Mouse (Mus musculus) CH12.LX (cell line): Measurements from ENCODE around the gene Prkag1.

Source experiments
- CTCF ChIP-seq, 2 experiments: IDR thresholded peaks in 1 of 2; conservative IDR thresholded peaks in 1 of 2; 2 replicates each; pipeline ENCODE4 v1.5.1; 2011 to 2012; ENCODE audit warnings: low read depth in 2 of 2, low read length in 2 of 2, improper control_type of control experiment in 1 of 2, inconsistent platforms in 1 of 2, mild to moderate bottlenecking in 1 of 2, moderate library complexity in 1 of 2
- GABPA ChIP-seq: IDR thresholded peaks from 2 replicates; pipeline ENCODE4 v1.6.1; 2012; ENCODE audit warnings: low read depth, low read length, improper control_type of control experiment, inconsistent platforms; ENCODE audit not compliant: insufficient replicate concordance
- JUND ChIP-seq: conservative IDR thresholded peaks from 2 replicates; pipeline ENCODE4 v1.6.1; 2011; ENCODE audit warnings: low read depth, low read length, improper control_type of control experiment
- MAX ChIP-seq: IDR thresholded peaks from 2 replicates; pipeline ENCODE4 v1.6.1; 2011; ENCODE audit warnings: low read length, improper control_type of control experiment
- POLR2A ChIP-seq: IDR thresholded peaks from 2 replicates; pipeline ENCODE4 v1.6.1; 2011; ENCODE audit warnings: low read depth, mild to moderate bottlenecking, improper control_type of control experiment, low read length
- RAD21 ChIP-seq: IDR thresholded peaks from 2 replicates; pipeline ENCODE4 v1.6.1; 2011; ENCODE audit warnings: low read depth, mild to moderate bottlenecking, low read length, improper control_type of control experiment, moderate library complexity
- SMC3 ChIP-seq: IDR thresholded peaks from 2 replicates; pipeline ENCODE4 v1.6.1; 2011; ENCODE audit warnings: low read depth, low read length, improper control_type of control experiment
- USF1 ChIP-seq: IDR thresholded peaks from 2 replicates; pipeline ENCODE4 v1.6.1; 2014; ENCODE audit warnings: low read depth, mild to moderate bottlenecking, inconsistent platforms, low read length, improper control_type of control experiment
- USF2 ChIP-seq: conservative IDR thresholded peaks from 2 replicates; pipeline ENCODE4 v1.6.1; 2011; ENCODE audit warnings: low read depth, low read length, improper control_type of control experiment
- ZNF384 ChIP-seq: IDR thresholded peaks from 2 replicates; pipeline ENCODE4 v1.6.1; 2012; ENCODE audit warnings: low read depth, low read length, improper control_type of control experiment, inconsistent platforms

- no peak for TF ChIP-seq POLR2A
- TF ChIP-seq MAX = no peak
- TF ChIP-seq ZNF384 = no peak
- no peak for TF ChIP-seq CTCF (conservative IDR thresholded peaks at IDR 0.05 in 1 of 2, IDR thresholded peaks at IDR 0.05 in 1 of 2; ENCODE audit: low read depth in 2 of 2, low read length in 2 of 2)
- no peak for TF ChIP-seq USF2
- TF ChIP-seq JUND = no peak
- no peak for TF ChIP-seq SMC3
- no peak for TF ChIP-seq USF1
- no peak for TF ChIP-seq GABPA
- TF ChIP-seq RAD21 = no peak
Observed at GRCm38 (mm10) chr15:98833281-98833680, 2.0 kb upstream of the Prkag1 start.
